Mouse (Mus musculus) hindbrain, embryonic 13.5 days (tissue): ENCODE data around the gene Ifitm3. TPM values are rescaled to one million over a fixed set of nuclear protein-coding genes. Genes with fewer than 3 reads are reported as not detected.
"Not testable (repeated sequence)": the region's sequence is repeated elsewhere in the genome, so short reads cannot be mapped to it uniquely, and the experiment has no call there.

ENCODE experiments used
- ATAC-seq: fragments of 200-750 bp; cut with Nextera tagmentation; 2 replicates; pipeline ENCODE4 v1.8.0; 2017; ENCODE audit warnings: moderate TSS enrichment; ENCODE audit not compliant: low FRiP score
- H3K27ac ChIP-seq: fragments of 300-500 bp; sonication (generic); 2 replicates; pipeline ENCODE4 v1.5.1; 2015; ENCODE audit warnings: inconsistent platforms, mild to moderate bottlenecking, moderate library complexity
- H3K27me3 ChIP-seq: fragments of 300-500 bp; sonication (generic); 2 replicates; pipeline ENCODE4 v1.6.1; 2015; ENCODE audit warnings: mild to moderate bottlenecking, inconsistent platforms
- H3K36me3 ChIP-seq: fragments of 300-500 bp; sonication (generic); 2 replicates; pipeline ENCODE4 v1.6.1; 2015; ENCODE audit warnings: mild to moderate bottlenecking, inconsistent platforms
- H3K4me1 ChIP-seq: fragments of 300-500 bp; sonication (generic); replicated peaks from 2 replicates; pipeline ENCODE4 v1.6.1; 2015; ENCODE audit warnings: inconsistent platforms
- H3K4me2 ChIP-seq: fragments of 300-500 bp; sonication (generic); 2 replicates; pipeline ENCODE4 v1.6.1; 2015; ENCODE audit warnings: inconsistent platforms, mild to moderate bottlenecking, moderate library complexity
- H3K4me3 ChIP-seq: fragments of 300-500 bp; sonication (generic); 2 replicates; pipeline ENCODE4 v1.5.1; 2015; ENCODE audit warnings: mild to moderate bottlenecking, inconsistent platforms
- H3K9ac ChIP-seq: fragments of 300-500 bp; sonication (generic); 2 replicates; pipeline ENCODE4 v1.6.1; 2015; ENCODE audit warnings: mild to moderate bottlenecking, inconsistent platforms
- H3K9me3 ChIP-seq: fragments of 300-500 bp; sonication (generic); 2 replicates; pipeline ENCODE4 v1.6.1; 2016; ENCODE audit warnings: inconsistent platforms
- WGBS: fragments of 180-500 bp; shearing (Covaris S2); methylation state at CpG from one replicate; pipeline ENCODE4 v1.1.7; 2015; 5-methylcytosine and 5-hydroxymethylcytosine counted together
- polyA plus RNA-seq: library from polyadenylated mRNA; unstranded; fragments of >200 nt; fragmentation: Nextera tagmentation; extraction: Ambion mirVana; gene quantifications from 2 replicates; pipeline ENCODE4 v1.2.1, GENCODE M21; 2015

Gene Ifitm3
- polyA plus RNA-seq, 1 experiment from 2014 or later: 29.1 TPM

GRCm38 (mm10) chr7:141026740-141027098 is 16.1 kb upstream of the Ifitm3 start:
- Histone ChIP-seq H3K9ac (no peak overlapping the region), H3K4me2 (no peak overlapping the region), H3K4me3 (no peak overlapping the region), H3K36me3 (no peaks in the 10 kb centered on the region), H3K9me3 (no peaks in the 10 kb centered on the region), H3K4me1 (peaks cover 13% of the 10 kb centered on the region; the same call in 1 of the 2 replicates), H3K27ac (peak overlapping the region; percentile 80), H3K27me3 (no peaks in the 10 kb centered on the region)
- whole genome bisulfite sequencing: 39% methylated on average over 5 of the region's 5 CpGs
- no peak; the same call in 1 of the 2 replicates for ATAC-seq

GRCm38 (mm10) chr7:141026097-141026739 is 15.6 kb upstream of the Ifitm3 start:
- Histone ChIP-seq H3K36me3 (no peaks in the 10 kb centered on the region), H3K9ac (no peak overlapping the region), H3K4me2 (no peak overlapping the region), H3K27ac (peak overlapping the region; percentile 80), H3K4me3 (no peak overlapping the region), H3K9me3 (no peaks in the 10 kb centered on the region), H3K27me3 (no peaks in the 10 kb centered on the region), H3K4me1 (peaks cover 13% of the 10 kb centered on the region; the same call in 1 of the 2 replicates)
- ATAC-seq: no peak
- 17% methylated on average over 6 of the region's 6 CpGs for WGBS

GRCm38 (mm10) chr7:141024865-141025838 is 14.6 kb upstream of the Ifitm3 start:
- Histone ChIP-seq H3K9ac (no peak overlapping the region), H3K9me3 (no peaks in the 10 kb centered on the region), H3K36me3 (no peaks in the 10 kb centered on the region), H3K27ac (peak overlapping the region; percentile 80), H3K4me1 (peaks cover 13% of the 10 kb centered on the region; the same call in 1 of the 2 replicates), H3K4me3 (no peak overlapping the region), H3K27me3 (no peaks in the 10 kb centered on the region), H3K4me2 (0 out of 2 replicates have a peak overlapping the region, but pooled peaks have one; percentile 9)
- ATAC-seq: peak; percentile 80
- 16% methylated on average over 5 of the region's 6 CpGs for WGBS

GRCm38 (mm10) chr7:141021489-141022449 is 11.2 kb upstream of the Ifitm3 start:
- no peaks in the 10 kb centered on the region for H3K27me3 ChIP-seq
- H3K9me3 ChIP-seq: no peaks in the 10 kb centered on the region
- 88% methylated on average over 14 of the region's 14 CpGs for WGBS
- no peak overlapping the region for H3K27ac ChIP-seq
- H3K9ac ChIP-seq: no peak overlapping the region
- no peak overlapping the region for H3K4me3 ChIP-seq
- no peak overlapping the region for H3K4me2 ChIP-seq
- H3K4me1 ChIP-seq: peaks cover 13% of the 10 kb centered on the region; the same call in 1 of the 2 replicates
- no peak for ATAC-seq
- no peaks in the 10 kb centered on the region for H3K36me3 ChIP-seq

GRCm38 (mm10) chr7:141019028-141019427 is 8.5 kb upstream of the Ifitm3 start:
- WGBS: 93% methylated on average over 5 of the region's 5 CpGs
- Histone ChIP-seq H3K27me3 (no peaks in the 10 kb centered on the region), H3K36me3 (no peaks in the 10 kb centered on the region), H3K9ac (no peak overlapping the region), H3K27ac (no peak overlapping the region), H3K4me3 (no peak overlapping the region), H3K9me3 (no peaks in the 10 kb centered on the region), H3K4me1 (no peaks in the 10 kb centered on the region), H3K4me2 (no peak overlapping the region)
- no peak for ATAC-seq

GRCm38 (mm10) chr7:141017824-141018223 is 7.3 kb upstream of the Ifitm3 start, which contains the start of gene Ifitm6:
Gene Ifitm6 (minus strand): TSS chr7:141017924.
- not testable (repeated sequence) for ATAC-seq, H3K4me1 ChIP-seq, H3K4me2 ChIP-seq, H3K4me3 ChIP-seq, H3K27ac ChIP-seq, H3K9ac ChIP-seq, H3K36me3 ChIP-seq, H3K27me3 ChIP-seq, H3K9me3 ChIP-seq
- 96% methylated on average over 1 of the region's 1 CpGs for WGBS

- H3K27ac ChIP-seq: no peak overlapping the region
- no peaks in the 10 kb centered on the region for H3K36me3 ChIP-seq
- no peaks in the 10 kb centered on the region for H3K9me3 ChIP-seq
- H3K4me1 ChIP-seq: no peaks in the 10 kb centered on the region
- no peak for ATAC-seq
- H3K4me3 ChIP-seq: no peak overlapping the region
- WGBS: 85% methylated on average over 10 of the region's 10 CpGs
- H3K9ac ChIP-seq: no peak overlapping the region
- no peaks in the 10 kb centered on the region for H3K27me3 ChIP-seq
- no peak overlapping the region for H3K4me2 ChIP-seq
Observed at GRCm38 (mm10) chr7:141016707-141017697, 6.4 kb upstream of the Ifitm3 start.

- 0 out of 2 replicates have a peak, but pooled peaks cover 4% of the 10 kb centered on the region for H3K27me3 ChIP-seq
- no peaks in the 10 kb centered on the region for H3K36me3 ChIP-seq
- no peak overlapping the region for H3K4me3 ChIP-seq
- no peaks in the 10 kb centered on the region for H3K9me3 ChIP-seq
- H3K4me2 ChIP-seq: no peak overlapping the region
- no peak overlapping the region for H3K9ac ChIP-seq
- WGBS: 93% methylated on average over 7 of the region's 7 CpGs
- no peak for ATAC-seq
- H3K27ac ChIP-seq: no peak overlapping the region
- peaks cover 15% of the 10 kb centered on the region for H3K4me1 ChIP-seq
Observed at GRCm38 (mm10) chr7:141011238-141011770, 734 bp upstream of the Ifitm3 start.

- WGBS: 93% methylated on average over 9 of the region's 9 CpGs
- H3K4me3 ChIP-seq: no peak overlapping the region
- H3K27me3 ChIP-seq: 0 out of 2 replicates have a peak, but pooled peaks cover 4% of the 10 kb centered on the region
- H3K4me1 ChIP-seq: peaks cover 15% of the 10 kb centered on the region
- H3K9ac ChIP-seq: no peak overlapping the region
- ATAC-seq: no peak
- no peaks in the 10 kb centered on the region for H3K9me3 ChIP-seq
- H3K27ac ChIP-seq: no peak overlapping the region
- H3K4me2 ChIP-seq: no peak overlapping the region
- no peaks in the 10 kb centered on the region for H3K36me3 ChIP-seq
Observed at GRCm38 (mm10) chr7:141009665-141010064, 905 bp downstream of the Ifitm3 start.

DNA sequence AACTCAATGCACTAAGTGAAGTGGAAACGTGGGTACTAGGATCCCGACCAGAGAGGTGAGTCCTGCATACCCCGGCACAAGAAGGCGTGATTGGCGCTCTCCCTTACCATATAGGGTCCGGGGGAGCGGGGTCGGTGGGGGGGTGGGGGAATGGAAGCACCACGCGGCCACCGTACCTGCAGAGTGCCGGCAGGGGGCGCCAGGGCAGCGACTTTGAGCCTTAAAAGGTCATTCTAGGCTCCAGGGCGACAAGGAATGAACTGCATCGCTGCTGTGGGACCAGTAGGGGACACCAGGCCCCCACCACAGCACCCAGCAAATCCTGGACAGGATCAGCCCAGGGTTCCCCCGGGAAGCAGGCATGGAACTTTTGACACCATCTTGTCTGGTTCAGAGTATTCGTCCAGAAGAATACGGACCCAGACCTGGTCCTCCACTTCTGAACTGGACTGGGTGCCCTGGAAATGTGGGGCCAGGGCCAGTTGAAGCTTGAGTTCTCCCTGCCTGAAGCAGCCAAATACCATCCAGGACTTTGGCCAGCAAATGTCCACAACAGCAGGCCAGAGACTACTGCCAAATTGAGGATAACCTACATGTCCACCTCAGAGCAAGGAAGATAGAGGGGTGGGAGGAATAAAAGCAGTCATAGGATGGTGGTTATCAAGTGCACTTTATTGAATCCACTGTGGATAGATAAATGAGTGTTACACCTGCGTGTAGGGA is 1.5 kb downstream of the Ifitm3 start:
- H3K36me3 ChIP-seq: no peaks in the 10 kb centered on the region
- H3K9me3 ChIP-seq: no peaks in the 10 kb centered on the region
- H3K4me3 ChIP-seq: no peak overlapping the region
- no peak overlapping the region for H3K9ac ChIP-seq
- H3K27ac ChIP-seq: no peak overlapping the region
- WGBS: 8% methylated on average over 20 of the region's 20 CpGs
- no peak for ATAC-seq
- H3K4me1 ChIP-seq: peaks cover 15% of the 10 kb centered on the region
- H3K4me2 ChIP-seq: peak overlapping the region; percentile 25; the same call in 1 of the 2 replicates
- H3K27me3 ChIP-seq: 0 out of 2 replicates have a peak, but pooled peaks cover 4% of the 10 kb centered on the region
